8 mouse cellular contexts compared by ENCODE assay signal in the genomic region with DNA sequence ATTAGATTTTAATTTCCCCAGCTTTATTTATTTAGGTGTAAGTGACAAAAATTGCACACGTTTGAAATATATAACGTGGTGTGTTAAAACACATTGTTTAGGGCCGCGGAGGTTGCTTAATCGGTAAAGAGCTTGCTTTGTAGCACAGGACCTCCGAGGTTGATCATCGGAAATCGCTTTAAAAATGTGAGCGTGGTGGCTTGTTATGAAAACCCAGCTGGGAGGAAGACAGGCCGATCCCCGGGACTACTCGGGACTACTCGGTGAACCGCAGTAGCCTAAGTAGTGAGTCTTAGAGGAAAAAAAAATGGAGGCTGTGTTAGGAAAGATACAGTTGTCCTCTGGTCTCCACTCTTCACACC. TPM values are rescaled to one million over a fixed set of nuclear protein-coding genes. Genes with fewer than 3 reads are reported as not detected.
DNase-seq lines count a peak whose midpoint lies in the region; ATAC-seq and TF ChIP-seq lines count a peak whose summit lies in the region.

No protein-coding gene starts in this region.

- H3K36me3 ChIP-seq in intestine, embryonic 15.5 days, result no peaks in the 10 kb centered on the region
- no peaks in the 10 kb centered on the region for H3K36me3 ChIP-seq in neural tube, embryonic 12.5 days

- intact Hi-C loops in left cerebral cortex, adult 2 months (cut with DNase I), result loop anchor here (5.0 kb wide), 1 partner anchor 197 kb away; a partner anchor contains a TSS
- intact Hi-C loops in left cerebral cortex, postnatal 10 days (cut with DNase I), result loop anchor here (5.0 to 10.0 kb wide), 3 partner anchors 50 to 197 kb away; a partner anchor contains a TSS

- no peaks in the 10 kb centered on the region for H3K4me1 ChIP-seq in brown adipose tissue, adult 24 weeks (ENCODE audit: control insufficient read depth, insufficient read depth, insufficient read length, low read length)
- H3K4me1 ChIP-seq in intestine, embryonic 15.5 days (replicated peaks), result peaks cover 14% of the 10 kb centered on the region
- H3K4me1 ChIP-seq in neural tube, embryonic 12.5 days, result peaks cover 13% of the 10 kb centered on the region

- peak overlapping the region; percentile 43 for H3K9ac ChIP-seq in intestine, embryonic 15.5 days
- H3K9ac ChIP-seq in neural tube, embryonic 12.5 days, result peak overlapping the region; percentile 44

- no peak for DNase-seq in left cerebral cortex, adult 2 months (ENCODE audit: extremely low spot score in 1 of 2, low spot score in 2 of 2)
- no peak for DNase-seq in left cerebral cortex, postnatal 10 days (ENCODE audit: extremely low spot score in 1 of 2, low spot score in 2 of 2)
- DNase-seq in cerebellum, adult 9-11 months, result no peak
- no peak for DNase-seq in cerebellum, adult 8-10 months
- DNase-seq in frontal cortex, postnatal 14 days (ENCODE audit: low spot score in 2 of 2), result no peak

- no peak for TF ChIP-seq CTCF in left cerebral cortex, adult 2 months (IDR thresholded peaks at IDR 0.05)

- H3K27ac ChIP-seq in left cerebral cortex, adult 2 months, result peak overlapping the region; percentile 61
- peak overlapping the region; percentile 40 for H3K27ac ChIP-seq in brown adipose tissue, adult 24 weeks (replicated peaks; ENCODE audit: low read depth, low read length)
- H3K27ac ChIP-seq in intestine, embryonic 15.5 days, result no peak overlapping the region
- H3K27ac ChIP-seq in neural tube, embryonic 12.5 days, result no peak overlapping the region

- H3K9me3 ChIP-seq in intestine, embryonic 15.5 days, result no peaks in the 10 kb centered on the region
- no peaks in the 10 kb centered on the region for H3K9me3 ChIP-seq in neural tube, embryonic 12.5 days

- 4% methylated on average over 14 of the region's 14 CpGs for WGBS in intestine, embryonic 15.5 days
- WGBS in neural tube, embryonic 12.5 days, result 2% methylated on average over 14 of the region's 14 CpGs

- H3K4me3 ChIP-seq in left cerebral cortex, adult 2 months, result peak overlapping the region; percentile 54
- peak overlapping the region; percentile 75 for H3K4me3 ChIP-seq in brown adipose tissue, adult 24 weeks (ENCODE audit: insufficient read depth, low read depth, low read length)
- H3K4me3 ChIP-seq in intestine, embryonic 15.5 days (replicated peaks), result peak overlapping the region; percentile 45
- H3K4me3 ChIP-seq in neural tube, embryonic 12.5 days, result peak overlapping the region; percentile 52

- H3K4me2 ChIP-seq in intestine, embryonic 15.5 days (replicated peaks), result peak overlapping the region; percentile 66
- H3K4me2 ChIP-seq in neural tube, embryonic 12.5 days (replicated peaks), result peak overlapping the region; percentile 69

- no peaks in the 10 kb centered on the region for H3K27me3 ChIP-seq in intestine, embryonic 15.5 days (replicated peaks)
- H3K27me3 ChIP-seq in neural tube, embryonic 12.5 days (replicated peaks), result no peaks in the 10 kb centered on the region

- no peak for ATAC-seq in intestine, embryonic 15.5 days
- no peak for ATAC-seq in neural tube, embryonic 12.5 days (ENCODE audit: low FRiP score, low read depth)

RNA-seq across cellular contexts. Expression of a gene that starts 14.8 kb away (rescaled TPM):
- 10 to 100 TPM; 40.8 to 43.9 TPM for total RNA-seq in left cerebral cortex, adult 2 months (2021)
- total RNA-seq in left cerebral cortex, postnatal 10 days (2021), result 10 to 100 TPM; 64.3 to 66.3 TPM
- polyA plus RNA-seq in brown adipose tissue, adult 24 weeks (2012; ENCODE audit: insufficient read depth, insufficient read length, missing spikeins), result 5.3 and 6.8 TPM in 2 replicates
- 24.5 and 25.7 TPM in 2 replicates for polyA plus RNA-seq in intestine, embryonic 15.5 days (2015; fragmentation: Nextera tagmentation; extraction: Ambion mirVana)
- 50.9 and 56.1 TPM in 2 replicates for polyA plus RNA-seq in neural tube, embryonic 12.5 days (2016; fragmentation: Nextera tagmentation; extraction: Ambion mirVana)

RNA-seq across cellular contexts. Expression of a gene that starts 15.2 kb away (rescaled TPM):
- total RNA-seq in left cerebral cortex, adult 2 months (2021), result 100 to 1,000 TPM; 186 TPM
- total RNA-seq in left cerebral cortex, postnatal 10 days (2021), result 100 to 1,000 TPM; 133 to 141 TPM
- 13.5 and 14.5 TPM in 2 replicates for polyA plus RNA-seq in brown adipose tissue, adult 24 weeks (2012; ENCODE audit: insufficient read depth, insufficient read length, missing spikeins)
- polyA plus RNA-seq in intestine, embryonic 15.5 days (2015; fragmentation: Nextera tagmentation; extraction: Ambion mirVana), result 37.5 and 39.9 TPM in 2 replicates
- 53.3 and 53.5 TPM in 2 replicates for polyA plus RNA-seq in neural tube, embryonic 12.5 days (2016; fragmentation: Nextera tagmentation; extraction: Ambion mirVana)

RNA-seq across cellular contexts. Expression of a gene that starts 25.3 kb away (rescaled TPM):
- 10 to 100 TPM; 70.4 to 72.6 TPM for total RNA-seq in left cerebral cortex, adult 2 months (2021)
- 10 to 100 TPM; 73.5 to 78.0 TPM for total RNA-seq in left cerebral cortex, postnatal 10 days (2021)
- polyA plus RNA-seq in brown adipose tissue, adult 24 weeks (2012; ENCODE audit: insufficient read depth, insufficient read length, missing spikeins), result 69.2 and 77.7 TPM in 2 replicates
- polyA plus RNA-seq in intestine, embryonic 15.5 days (2015; fragmentation: Nextera tagmentation; extraction: Ambion mirVana), result 91.6 and 99.9 TPM in 2 replicates
- 105 and 112 TPM in 2 replicates for polyA plus RNA-seq in neural tube, embryonic 12.5 days (2016; fragmentation: Nextera tagmentation; extraction: Ambion mirVana)

RNA-seq across cellular contexts. Expression of a gene that starts 25.5 kb away (rescaled TPM):
- 1 to 10 TPM; 1.1 to 2.5 TPM for total RNA-seq in left cerebral cortex, adult 2 months (2021)
- under 1 TPM; 0.49 to 0.57 TPM for total RNA-seq in left cerebral cortex, postnatal 10 days (2021)
- 3.3 and 3.9 TPM in 2 replicates for polyA plus RNA-seq in brown adipose tissue, adult 24 weeks (2012; ENCODE audit: insufficient read depth, insufficient read length, missing spikeins)
- polyA plus RNA-seq in intestine, embryonic 15.5 days (2015; fragmentation: Nextera tagmentation; extraction: Ambion mirVana), result 2.0 and 2.8 TPM in 2 replicates
- 4.5 and 5.2 TPM in 2 replicates for polyA plus RNA-seq in neural tube, embryonic 12.5 days (2016; fragmentation: Nextera tagmentation; extraction: Ambion mirVana)

RNA-seq across cellular contexts. Expression of a gene that starts 37.8 kb away (rescaled TPM):
- 10 to 100 TPM; 13.6 to 17.2 TPM for total RNA-seq in left cerebral cortex, adult 2 months (2021)
- 1 to 10 TPM; 2.3 to 2.7 TPM for total RNA-seq in left cerebral cortex, postnatal 10 days (2021)
- polyA plus RNA-seq in brown adipose tissue, adult 24 weeks (2012; ENCODE audit: insufficient read depth, insufficient read length, missing spikeins), result 16.3 and 22.1 TPM in 2 replicates
- 9.3 and 14.2 TPM in 2 replicates for polyA plus RNA-seq in intestine, embryonic 15.5 days (2015; fragmentation: Nextera tagmentation; extraction: Ambion mirVana)
- 3.6 and 4.0 TPM in 2 replicates for polyA plus RNA-seq in neural tube, embryonic 12.5 days (2016; fragmentation: Nextera tagmentation; extraction: Ambion mirVana)

Comparison
In these comparisons a context has a peak if more than half of its experiments do, and no peak if none do; other contexts are left out.
1. H3K27ac ChIP-seq: peak in left cerebral cortex, adult 2 months (single experiment) and brown adipose tissue, adult 24 weeks (single experiment); none in intestine, embryonic 15.5 days (single experiment) and neural tube, embryonic 12.5 days (single experiment).
2. Peak in every context shown above with its lines, with median percentiles within 50 percentile points of each other: H3K4me3 ChIP-seq.